Mouse (Mus musculus): ENCODE measurements around the gene Ncor1. TPM values are rescaled to one million over a fixed set of nuclear protein-coding genes. Genes with fewer than 3 reads are reported as not detected.

Gene Ncor1
- 92.4 and 105 TPM in 2 replicates for polyA plus RNA-seq (2015; fragmentation: Nextera tagmentation; extraction: Ambion mirVana)

GRCm38 (mm10) chr11:62458276-62458724 is at the start of gene Ncor1, which contains the start of gene Pigl:
Gene Ncor1, minus strand, starts transcription at chr11:62458541.
Gene Pigl, plus strand, starts transcription at chr11:62458460.

DNA sequence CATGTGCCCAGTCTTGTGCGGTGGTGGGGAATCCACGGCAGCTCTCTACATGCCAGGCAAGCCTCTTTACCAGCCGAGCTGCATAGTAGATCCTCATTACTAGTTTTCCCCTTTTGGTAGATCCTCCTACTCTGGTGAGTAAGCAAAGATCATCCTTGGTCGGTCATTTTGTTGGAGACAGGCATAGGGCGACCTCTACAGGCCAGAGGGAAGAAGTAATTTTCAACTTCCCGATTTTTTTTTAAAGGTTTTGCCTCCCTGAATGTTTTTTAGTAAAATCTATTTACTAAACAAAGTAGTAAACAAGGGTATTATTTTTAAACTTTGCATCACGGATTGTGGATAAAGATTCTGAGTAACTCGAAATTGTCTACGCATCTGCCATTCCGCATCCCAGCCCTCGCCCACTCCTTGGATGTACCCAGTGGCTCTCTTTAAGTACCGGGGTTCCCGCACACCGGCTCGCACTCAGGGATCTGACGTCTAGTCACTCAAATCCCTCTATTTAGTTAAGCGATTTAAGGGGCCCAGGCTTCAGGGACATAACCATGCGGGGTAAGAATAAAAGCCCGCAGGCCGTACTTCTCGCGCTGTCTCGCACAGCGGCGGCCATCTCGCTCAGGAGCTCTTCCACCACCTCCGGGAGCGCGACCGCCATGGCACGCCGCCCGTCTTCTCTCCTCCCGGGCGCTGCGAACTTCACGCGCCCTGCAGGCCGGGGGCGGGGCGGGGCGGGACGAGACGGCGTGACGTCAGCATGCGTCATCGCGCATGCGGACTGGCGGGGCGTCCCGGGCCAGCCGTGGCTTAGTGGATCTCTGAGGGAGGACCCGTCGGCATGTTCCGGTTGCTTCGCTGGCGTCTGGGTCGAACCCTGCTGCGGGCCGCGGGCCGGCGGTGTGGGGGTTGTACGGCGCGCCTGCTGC is 177.4 kb downstream of the Ncor1 start, which contains the start of the genes Zswim7 and Ttc19:
Gene Zswim7 (minus strand): TSS at position 701 of the 926 bp plus-strand sequence.
Gene Ttc19 (plus strand): TSS at position 799 of the 926 bp plus-strand sequence.

Other genes with a start within 250 kb of the Ncor1 start
- gene Adora2b, start 209.6 kb downstream of the Ncor1 start, polyA plus RNA-seq (2015; fragmentation: Nextera tagmentation; extraction: Ambion mirVana) = 19.2 and 32.9 TPM in 2 replicates
- 32.5 and 35.8 TPM in 2 replicates for gene Zswim7, start 177.2 kb downstream of the Ncor1 start, polyA plus RNA-seq (2015; fragmentation: Nextera tagmentation; extraction: Ambion mirVana)
- gene Ttc19, start 177.1 kb downstream of the Ncor1 start, polyA plus RNA-seq (2015; fragmentation: Nextera tagmentation; extraction: Ambion mirVana) = 13.7 and 16.8 TPM in 2 replicates
- 4.2 and 5.0 TPM in 2 replicates for gene Pigl, start 81 bp downstream of the Ncor1 start, polyA plus RNA-seq (2015; fragmentation: Nextera tagmentation; extraction: Ambion mirVana)
- gene Cenpv, start 80.7 kb upstream of the Ncor1 start, polyA plus RNA-seq (2015; fragmentation: Nextera tagmentation; extraction: Ambion mirVana) = 6.0 and 6.4 TPM in 2 replicates
- 1,838 and 1,941 TPM in 2 replicates for gene Ubb, start 92.6 kb upstream of the Ncor1 start, polyA plus RNA-seq (2015; fragmentation: Nextera tagmentation; extraction: Ambion mirVana)
- gene Trpv2, start 115.9 kb upstream of the Ncor1 start, polyA plus RNA-seq (2015; fragmentation: Nextera tagmentation; extraction: Ambion mirVana) = 53.5 and 57.7 TPM in 2 replicates
- gene Lrrc75a, start 190.0 kb upstream of the Ncor1 start, polyA plus RNA-seq (2015; fragmentation: Nextera tagmentation; extraction: Ambion mirVana) = 11.7 and 12.9 TPM in 2 replicates
- 43.9 and 47.7 TPM in 2 replicates for gene Mmgt2, start 190.1 kb upstream of the Ncor1 start, polyA plus RNA-seq (2015; fragmentation: Nextera tagmentation; extraction: Ambion mirVana)

Measured in urinary bladder, postnatal 0 days (tissue).